In genomic region chr9:110245590-110246320, GRCm38 (mm10) we compare ENCODE assay signal across 8 mouse cellular contexts. TPM values are rescaled to one million over a fixed set of nuclear protein-coding genes. Genes with fewer than 3 reads are reported as not detected.
DNase-seq lines count a peak whose midpoint lies in the region; ATAC-seq and TF ChIP-seq lines count a peak whose summit lies in the region.

No protein-coding gene starts in this region.

- TF ChIP-seq CTCF in G1E (IDR thresholded peaks at IDR 0.05; ENCODE audit: low read depth, low read length) = no peak

- H3K9me3 ChIP-seq in G1E (replicated peaks) = no peaks in the 10 kb centered on the region; the same call in 1 of the 2 replicates
- no peaks in the 10 kb centered on the region for H3K9me3 ChIP-seq in forebrain, embryonic 10.5 days
- no peaks in the 10 kb centered on the region for H3K9me3 ChIP-seq in lung, embryonic 15.5 days

- peak overlapping the region; percentile 68 for H3K4me3 ChIP-seq in G1E (ENCODE audit: low read depth, low read length)
- peak overlapping the region; percentile 76 for H3K4me3 ChIP-seq in forebrain, embryonic 10.5 days
- H3K4me3 ChIP-seq in lung, embryonic 15.5 days = peak overlapping the region; percentile 65

- peak; percentile 36 for DNase-seq in G1E (ENCODE audit: low spot score)
- peak; percentile 83 for DNase-seq in brain, adult 2 months (ENCODE audit: low read depth, low spot score)
- peak; percentile 61 for DNase-seq in forebrain, embryonic 10.5 days (ENCODE audit: extremely low spot score, low spot score)
- peak; percentile 62 for DNase-seq in heart, postnatal 4 days
- peak; percentile 69 for DNase-seq in layer of hippocampus, adult 9-11 months
- DNase-seq in ovary, postnatal 36 days (ENCODE audit: low spot score) = peak; percentile 52

- H3K9ac ChIP-seq in lung, embryonic 15.5 days = peak overlapping the region; percentile 27; the same call in 1 of the 2 replicates

- H3K4me1 ChIP-seq in G1E (ENCODE audit: insufficient read depth, low read depth, low read length) = peaks cover 17% of the 10 kb centered on the region
- peaks cover 50% of the 10 kb centered on the region for H3K4me1 ChIP-seq in forebrain, embryonic 10.5 days
- peaks cover 31% of the 10 kb centered on the region for H3K4me1 ChIP-seq in lung, embryonic 15.5 days

- peaks cover 20% of the 10 kb centered on the region; the same call in 1 of the 2 replicates for H3K27me3 ChIP-seq in G1E (ENCODE audit: insufficient read depth, low read length)
- peaks cover 56% of the 10 kb centered on the region for H3K27me3 ChIP-seq in forebrain, embryonic 10.5 days (ENCODE audit: poor library complexity, severe bottlenecking)
- peaks cover 19% of the 10 kb centered on the region for H3K27me3 ChIP-seq in lung, embryonic 15.5 days

- peak overlapping the region; percentile 85 for H3K27ac ChIP-seq in forebrain, embryonic 10.5 days
- no peak overlapping the region for H3K27ac ChIP-seq in lung, embryonic 15.5 days

- peak overlapping the region; percentile 100 for H3K4me2 ChIP-seq in lung, embryonic 15.5 days

- 3% methylated on average over 36 of the region's 40 CpGs for WGBS in forebrain, embryonic 10.5 days
- WGBS in lung, embryonic 15.5 days = under 1% methylated on average over 30 of the region's 40 CpGs

- H3K36me3 ChIP-seq in G1E (replicated peaks) = peaks cover 37% of the 10 kb centered on the region
- peaks cover 34% of the 10 kb centered on the region for H3K36me3 ChIP-seq in forebrain, embryonic 10.5 days (replicated peaks)
- H3K36me3 ChIP-seq in lung, embryonic 15.5 days = no peaks in the 10 kb centered on the region

- ATAC-seq in G1E (ENCODE audit: extremely low read depth, insufficient number of reproducible peaks, low FRiP score, poor library complexity, severe bottlenecking) = no peak
- peak; percentile 58 for ATAC-seq in lung, embryonic 15.5 days (ENCODE audit: borderline replicate concordance, extremely low read depth, low FRiP score, low TSS enrichment)
- no peak for ATAC-seq in inflammation-experienced regulatory T-cells, adult 6 months

RNA-seq across cellular contexts. Expression of gene Cspg5, which starts 2.2 kb away (rescaled TPM):
- total RNA-seq in G1E (2014; fragmentation: Nextera tagmentation) (0.38 and 0.92 TPM in 2 replicates), G1E (2017) (0.23 and 0.38 TPM in 2 replicates)
- 0.02 TPM in 1 of 2 replicates, not detected in the other for polyA plus RNA-seq in G1E (2012)
- polyA plus RNA-seq in forebrain, embryonic 10.5 days (2016; fragmentation: Nextera tagmentation; extraction: Ambion mirVana) = 5.4 and 6.3 TPM in 2 replicates
- 1 to 10 TPM; 1.9 TPM for total RNA-seq in heart, postnatal 4 days (2021)
- polyA plus RNA-seq in lung, embryonic 15.5 days (2015; fragmentation: Nextera tagmentation; extraction: Ambion mirVana) = 2.8 and 4.0 TPM in 2 replicates
- under 1 TPM; 0.13 to 0.27 (median 0.18) TPM for polyA plus RNA-seq in inflammation-experienced regulatory T-cells, adult 6 months (2017; shearing (Covaris generic))

RNA-seq across cellular contexts. Expression of gene Elp6, which starts 59.2 kb away (rescaled TPM):
- total RNA-seq in G1E (2014; fragmentation: Nextera tagmentation) (5.4 and 7.1 TPM in 2 replicates), G1E (2017) (9.3 and 14.5 TPM in 2 replicates)
- polyA plus RNA-seq in G1E (2012) = 12.9 and 13.4 TPM in 2 replicates
- 43.7 and 47.2 TPM in 2 replicates for polyA plus RNA-seq in forebrain, embryonic 10.5 days (2016; fragmentation: Nextera tagmentation; extraction: Ambion mirVana)
- total RNA-seq in heart, postnatal 4 days (2021) = 1 to 10 TPM; 5.8 to 6.4 TPM
- polyA plus RNA-seq in lung, embryonic 15.5 days (2015; fragmentation: Nextera tagmentation; extraction: Ambion mirVana) = 30.4 and 31.1 TPM in 2 replicates
- polyA plus RNA-seq in inflammation-experienced regulatory T-cells, adult 6 months (2017; shearing (Covaris generic)) = 10 to 100 TPM; 17.7 to 19.1 (median 18.9) TPM
